Mouse (Mus musculus) cortical plate, adult 2 months (tissue): Measurements from ENCODE around the gene Rab3ip.

ENCODE experiments used
- CTCF ChIP-seq: fragments of 200-500 bp; IDR thresholded peaks from 2 replicates; pipeline ENCODE4 v1.5.1; 2011; ENCODE audit warnings: mild to moderate bottlenecking, control low read depth, low read length; ENCODE audit not compliant: insufficient read depth; ENCODE audit errors: extremely low read depth
- POLR2A ChIP-seq: fragments of 200-500 bp; IDR thresholded peaks from 2 replicates; pipeline ENCODE4 v1.6.1; 2011; ENCODE audit warnings: mild to moderate bottlenecking, low read length, control low read depth; ENCODE audit not compliant: insufficient read depth; ENCODE audit errors: extremely low read depth

- TF ChIP-seq CTCF: no peak
- TF ChIP-seq POLR2A: no peak
Observed at GRCm38 (mm10) chr10:116871329-116872015, 79.1 kb downstream of the Rab3ip start.
